Mouse (Mus musculus) forelimb bud, embryonic 11.5 days (tissue): ENCODE measurements around the gene Cpsf3.

Experiments
- DNase-seq: peaks from one replicate; pipeline ENCODE4 v3.0.0-alpha.2; 2012; ENCODE audit warnings: low read depth, low spot score

Gene Cpsf3

DNA sequence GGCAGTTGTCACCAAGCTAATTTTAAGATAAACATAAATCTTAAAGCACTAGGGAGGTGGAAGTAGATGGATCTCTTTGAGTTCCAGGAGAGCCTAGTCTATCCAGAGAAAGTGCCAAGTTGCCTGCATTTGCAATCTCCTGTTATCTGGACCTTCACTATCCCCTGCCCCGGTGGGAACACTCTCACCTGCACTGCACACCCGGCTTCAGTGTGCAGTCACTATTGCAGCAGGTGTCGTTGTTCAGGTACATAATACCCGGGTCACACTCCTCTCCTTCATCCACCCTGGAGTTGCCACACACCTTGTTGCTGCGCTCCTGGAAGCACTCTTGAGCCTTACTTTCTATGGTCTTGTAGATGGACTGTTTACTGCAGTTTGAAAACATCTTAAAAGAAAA is 48.6 kb downstream of the Cpsf3 start:
- DNase-seq: no peak

- DNase-seq: no peak
Measured at GRCm38 (mm10) chr12:21335869-21336268, 50.7 kb downstream of the Cpsf3 start.

- no peak for DNase-seq
Measured at GRCm38 (mm10) chr12:21337171-21337570, 52.0 kb downstream of the Cpsf3 start.

- no peak for DNase-seq
Measured at GRCm38 (mm10) chr12:21340674-21341073, 55.5 kb downstream of the Cpsf3 start.

GRCm38 (mm10) chr12:21346972-21347371 is 61.8 kb downstream of the Cpsf3 start:
- no peak for DNase-seq

DNA sequence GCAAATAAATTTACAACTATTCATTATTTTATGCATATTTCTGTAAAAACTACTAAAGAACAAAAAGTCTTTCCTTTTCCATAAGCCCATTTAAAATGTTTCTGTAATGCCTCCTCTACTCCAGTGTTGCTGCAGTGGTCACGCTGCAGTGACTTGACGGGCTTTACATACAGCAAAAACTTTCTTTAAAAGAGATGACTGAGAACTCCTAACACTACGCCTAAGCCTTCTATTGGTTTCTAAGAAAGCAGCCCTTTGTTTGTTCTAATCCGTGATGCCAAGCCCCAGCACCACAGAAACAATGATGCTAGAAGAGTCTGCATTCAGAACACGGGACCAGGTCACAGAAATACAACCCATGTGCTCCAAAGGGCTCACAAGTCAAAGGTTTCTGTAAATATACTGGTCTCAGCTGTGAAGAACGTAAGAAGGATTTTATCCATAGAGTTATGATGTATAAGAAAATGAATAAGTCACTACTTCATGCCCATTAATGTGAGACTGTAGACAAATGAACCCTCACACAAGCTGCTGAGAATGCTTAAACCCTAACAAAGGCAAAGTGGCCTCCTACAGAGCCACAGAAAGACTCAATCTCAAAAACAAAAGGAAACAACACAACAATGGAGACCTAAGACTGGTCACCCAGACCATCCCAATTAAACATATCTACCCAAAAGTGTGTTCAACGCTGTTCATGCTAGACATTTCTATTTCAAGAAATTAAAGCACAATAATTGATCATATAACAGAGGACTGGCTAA is 65.1 kb downstream of the Cpsf3 start:
- DNase-seq: no peak

DNA sequence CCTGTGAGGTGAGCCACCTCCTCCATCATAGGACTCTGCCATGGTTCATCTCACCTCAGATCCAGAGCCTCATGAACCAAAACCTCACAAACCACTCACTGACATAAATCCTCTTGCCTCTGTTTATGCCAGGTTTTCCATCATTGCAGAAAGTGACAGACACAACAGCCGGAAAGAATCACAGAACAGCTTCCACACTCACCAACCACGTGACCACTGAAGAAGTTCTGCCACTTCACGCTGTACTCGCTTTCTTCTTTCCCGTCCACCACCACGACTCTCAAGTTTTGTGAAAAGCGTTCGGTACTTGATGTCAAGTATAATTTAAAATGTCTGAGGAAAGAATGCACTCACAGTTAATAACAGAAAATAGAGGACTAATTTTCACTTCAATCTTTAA is 68.5 kb downstream of the Cpsf3 start:
- no peak for DNase-seq

- DNase-seq: no peak
Measured at GRCm38 (mm10) chr12:21362686-21363085, 77.5 kb downstream of the Cpsf3 start.

- no peak for DNase-seq
Measured at GRCm38 (mm10) chr12:21363195-21363594, 78.0 kb downstream of the Cpsf3 start.
